Mouse (Mus musculus) midbrain, embryonic 10.5 days (tissue): ENCODE measurements around the gene Pde11a. TPM values are rescaled to one million over a fixed set of nuclear protein-coding genes. Genes with fewer than 3 reads are reported as not detected.

ENCODE experiments used
- DNase-seq: peaks from one replicate; pipeline ENCODE4 v3.0.0-alpha.2; 2017; ENCODE audit warnings: low spot score
- H3K27ac ChIP-seq: fragments of 300-500 bp; sonication (generic); replicated peaks from 2 replicates; pipeline ENCODE4 v1.5.1; 2016; ENCODE audit warnings: mild to moderate bottlenecking
- H3K27me3 ChIP-seq: fragments of 300-500 bp; sonication (generic); 2 replicates; pipeline ENCODE4 v1.6.1; 2016; ENCODE audit warnings: low read depth, mild to moderate bottlenecking; ENCODE audit not compliant: poor library complexity, severe bottlenecking
- H3K36me3 ChIP-seq: fragments of 300-500 bp; sonication (generic); 2 replicates; pipeline ENCODE4 v1.6.1; 2016; ENCODE audit warnings: mild to moderate bottlenecking, moderate library complexity
- H3K4me1 ChIP-seq: fragments of 300-500 bp; sonication (generic); 2 replicates; pipeline ENCODE4 v1.6.1; 2016
- H3K4me3 ChIP-seq: fragments of 300-500 bp; sonication (generic); 2 replicates; pipeline ENCODE4 v1.5.1; 2016; ENCODE audit warnings: mild to moderate bottlenecking, moderate library complexity
- H3K9me3 ChIP-seq: fragments of 300-500 bp; sonication (generic); replicated peaks from 2 replicates; pipeline ENCODE4 v1.6.1; 2016; ENCODE audit warnings: mild to moderate bottlenecking
- WGBS: fragments of 180-500 bp; shearing (Covaris S2); methylation state at CpG from one replicate; pipeline ENCODE4 v1.1.7; 2016; 5-methylcytosine and 5-hydroxymethylcytosine counted together
- polyA plus RNA-seq: library from polyadenylated mRNA; unstranded; fragments of >200 nt; fragmentation: Nextera tagmentation; extraction: Ambion mirVana; gene quantifications from 2 replicates; pipeline ENCODE4 v1.2.1, GENCODE M21; 2016

Pde11a gene
- polyA plus RNA-seq, 1 experiment from 2014 or later: 0.51 TPM

DNA sequence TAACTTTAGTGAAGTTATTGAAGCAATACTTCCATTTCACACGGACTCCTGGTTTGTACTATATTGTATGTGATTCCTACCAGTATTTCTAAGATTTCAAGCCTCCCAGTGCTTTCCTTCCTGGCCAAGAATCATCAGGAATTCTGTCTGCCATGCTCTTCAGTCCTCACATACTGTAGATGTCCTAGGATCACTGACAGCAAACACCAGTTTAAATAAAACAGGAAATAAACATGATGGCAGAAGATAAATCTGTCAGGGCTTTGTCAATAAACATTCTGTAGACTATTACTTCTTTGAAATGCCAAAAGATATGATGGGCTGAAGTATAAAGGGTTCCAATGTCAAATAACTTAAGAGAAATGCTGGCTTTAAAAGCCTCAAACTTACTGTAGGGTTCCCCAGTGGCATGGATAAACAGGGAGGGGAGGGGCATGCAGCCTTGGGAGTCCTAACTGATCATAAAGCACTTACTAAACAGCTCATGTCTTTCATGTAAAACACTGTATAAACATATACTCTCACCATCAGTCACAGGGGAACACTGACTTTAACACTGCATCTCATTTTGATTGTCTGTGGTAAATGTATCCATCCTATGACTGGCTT lies 285.6 kb downstream of the Pde11a start:
- no peak overlapping the region; the same call in 1 of the 2 replicates for H3K27ac ChIP-seq
- H3K27me3 ChIP-seq: peaks cover 11% of the 10 kb centered on the region; the same call in 1 of the 2 replicates

DNA sequence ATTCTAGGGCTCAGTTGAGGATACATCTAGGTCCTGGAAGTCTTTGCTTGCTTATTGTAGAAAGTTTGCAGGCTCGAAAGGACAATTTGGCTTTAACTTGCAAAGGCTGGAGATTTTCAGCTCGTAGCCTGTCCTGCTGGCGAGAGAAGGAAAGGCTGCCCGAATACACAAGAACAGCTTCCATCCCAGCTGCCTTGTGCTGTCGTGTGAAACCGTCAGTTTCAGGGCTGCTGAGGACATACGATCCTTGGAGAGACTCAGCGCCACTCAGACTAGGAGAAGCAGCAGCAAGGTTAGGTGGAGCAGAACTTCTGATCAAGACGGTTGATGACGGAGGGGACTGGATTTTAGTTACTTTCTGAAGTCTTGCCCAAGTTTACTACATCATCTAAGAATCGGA lies 287.2 kb downstream of the Pde11a start:
- H3K4me1 ChIP-seq: peaks cover 27% of the 10 kb centered on the region
- H3K36me3 ChIP-seq: no peaks in the 10 kb centered on the region
- H3K4me3 ChIP-seq: no peak overlapping the region
- no peak for DNase-seq
- no peaks in the 10 kb centered on the region for H3K9me3 ChIP-seq
- WGBS: 88% methylated on average over 11 of the region's 11 CpGs
- H3K27me3 ChIP-seq: no peaks in the 10 kb centered on the region; the same call in 1 of the 2 replicates
- H3K27ac ChIP-seq: no peak overlapping the region

More for the DNA sequence above, 285.6 kb downstream of the Pde11a start:
- no peak for DNase-seq
- H3K9me3 ChIP-seq: no peaks in the 10 kb centered on the region
- H3K4me3 ChIP-seq: no peak overlapping the region
- H3K36me3 ChIP-seq: no peaks in the 10 kb centered on the region
- WGBS: 85% methylated on average over 1 of the region's 1 CpGs
- peaks cover 37% of the 10 kb centered on the region for H3K4me1 ChIP-seq

DNA sequence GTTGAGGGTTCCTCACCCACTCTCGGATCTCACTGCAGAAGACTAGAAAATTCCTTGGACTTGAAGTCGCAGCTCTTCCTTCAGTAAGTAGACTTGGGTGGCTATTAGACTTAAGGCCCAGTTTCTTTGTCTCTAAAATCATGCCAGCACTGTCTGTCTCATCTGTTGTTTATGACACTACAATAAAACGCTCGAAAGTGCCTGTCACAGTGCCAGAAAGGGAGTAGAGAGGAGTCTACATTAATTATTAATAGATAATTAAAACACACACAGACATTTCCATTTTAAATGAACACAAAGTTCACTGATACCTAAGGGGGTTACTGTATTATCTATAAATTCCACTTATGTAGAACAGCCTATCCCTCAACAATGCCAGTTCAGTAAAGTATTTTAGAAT lies 287.7 kb downstream of the Pde11a start:
- no peak for DNase-seq
- Histone ChIP-seq H3K36me3 (no peaks in the 10 kb centered on the region), H3K4me3 (no peak overlapping the region), H3K27ac (no peak overlapping the region), H3K9me3 (no peaks in the 10 kb centered on the region), H3K4me1 (peaks cover 27% of the 10 kb centered on the region), H3K27me3 (no peaks in the 10 kb centered on the region; the same call in 1 of the 2 replicates)
- 92% methylated on average over 4 of the region's 4 CpGs for WGBS

DNA sequence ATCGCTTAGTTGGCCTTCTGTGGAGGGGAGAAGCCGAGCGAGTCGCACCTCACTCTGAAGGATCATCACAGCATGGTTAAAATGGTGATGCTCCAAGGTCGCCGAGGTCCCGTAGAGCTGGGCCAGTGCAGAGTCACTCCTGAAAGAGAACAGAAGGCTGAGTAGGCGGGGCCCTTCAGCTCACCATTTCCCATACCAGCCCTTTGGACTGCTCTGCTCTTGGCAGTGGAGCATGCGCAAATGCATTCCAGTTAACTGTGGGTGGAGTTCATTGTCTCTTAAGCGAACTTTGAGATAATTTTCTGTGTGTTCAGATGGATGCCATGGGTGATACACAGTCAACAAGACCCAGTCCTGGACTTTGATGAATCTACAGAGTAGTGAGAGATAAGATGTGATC lies 288.5 kb downstream of the Pde11a start:
- DNase-seq: no peak
- H3K9me3 ChIP-seq: no peaks in the 10 kb centered on the region
- peaks cover 21% of the 10 kb centered on the region for H3K4me1 ChIP-seq
- H3K27ac ChIP-seq: peak overlapping the region; percentile 60; the same call in 1 of the 2 replicates
- H3K4me3 ChIP-seq: no peak overlapping the region
- H3K36me3 ChIP-seq: no peaks in the 10 kb centered on the region
- 81% methylated on average over 10 of the region's 10 CpGs for WGBS
- no peaks in the 10 kb centered on the region; the same call in 1 of the 2 replicates for H3K27me3 ChIP-seq

DNA sequence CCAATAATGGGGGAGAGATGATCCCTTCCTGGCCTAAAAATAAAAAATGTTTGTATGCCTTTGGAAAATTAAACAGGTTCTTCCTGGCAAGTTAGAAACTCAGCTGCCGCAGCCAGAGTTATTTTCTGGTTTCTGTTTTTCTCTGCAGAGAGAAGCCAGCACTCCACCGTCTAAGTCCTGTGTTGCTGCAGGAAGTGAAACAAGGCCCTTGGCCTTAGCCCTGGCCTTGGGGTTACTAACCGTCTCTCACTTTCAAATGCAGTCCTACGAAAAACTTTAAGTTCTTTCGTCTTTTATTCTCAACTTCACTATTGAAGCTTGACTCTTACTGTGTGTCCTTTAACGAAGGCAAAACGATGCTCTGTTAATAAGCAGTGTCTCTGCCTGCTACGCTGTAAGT lies 289.0 kb downstream of the Pde11a start:
- H3K4me3 ChIP-seq: no peak overlapping the region
- no peaks in the 10 kb centered on the region for H3K9me3 ChIP-seq
- H3K4me1 ChIP-seq: peaks cover 19% of the 10 kb centered on the region
- H3K36me3 ChIP-seq: no peaks in the 10 kb centered on the region
- WGBS: 83% methylated on average over 8 of the region's 8 CpGs
- H3K27me3 ChIP-seq: no peaks in the 10 kb centered on the region
- H3K27ac ChIP-seq: peak overlapping the region; percentile 60; the same call in 1 of the 2 replicates
- DNase-seq: no peak

DNA sequence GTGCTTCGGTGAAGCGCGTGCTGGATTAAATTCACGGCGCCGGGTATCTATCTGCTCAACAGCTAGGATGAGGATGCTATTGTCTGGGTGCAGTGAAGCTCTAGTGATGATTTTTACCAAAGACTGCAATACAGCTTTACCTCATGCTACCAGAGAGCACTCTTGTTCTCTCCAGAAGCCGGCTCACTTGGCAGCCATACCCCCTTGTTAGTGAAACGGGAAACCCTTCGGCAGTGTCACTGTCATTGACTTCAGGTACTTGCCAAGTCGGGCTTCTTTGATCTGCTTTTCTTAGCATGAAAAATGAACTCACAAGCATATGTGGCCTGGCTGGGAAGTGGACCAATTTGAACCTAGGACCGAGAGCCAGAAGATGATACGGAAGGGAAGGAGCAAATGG lies 290.8 kb downstream of the Pde11a start:
- Histone ChIP-seq H3K4me1 (peaks cover 12% of the 10 kb centered on the region), H3K27me3 (no peaks in the 10 kb centered on the region), H3K36me3 (no peaks in the 10 kb centered on the region), H3K4me3 (no peak overlapping the region), H3K27ac (no peak overlapping the region), H3K9me3 (no peaks in the 10 kb centered on the region)
- DNase-seq: no peak
- WGBS: 91% methylated on average over 12 of the region's 12 CpGs

DNA sequence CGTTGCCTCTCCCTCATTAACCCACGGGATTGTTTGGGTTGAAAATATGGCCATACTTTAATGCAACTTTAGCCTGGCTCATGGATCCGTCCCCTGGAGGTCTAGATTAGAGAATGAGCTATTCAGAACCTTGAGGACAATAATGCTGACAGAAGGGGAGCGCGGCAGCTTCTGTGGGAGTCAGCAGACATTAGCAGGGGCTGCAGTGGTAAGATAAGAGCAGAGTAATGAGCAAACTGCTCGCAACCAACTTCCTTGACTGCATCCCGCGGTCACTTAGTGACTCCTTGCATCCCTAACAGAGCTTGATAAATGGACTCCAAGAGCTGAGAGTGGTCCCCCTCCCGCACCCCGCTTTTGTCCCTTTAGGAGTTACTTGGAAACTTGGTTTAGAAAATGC lies 296.4 kb downstream of the Pde11a start:
- no peaks in the 10 kb centered on the region for H3K4me1 ChIP-seq
- H3K27me3 ChIP-seq: no peaks in the 10 kb centered on the region
- 92% methylated on average over 10 of the region's 10 CpGs for WGBS
- no peak overlapping the region for H3K4me3 ChIP-seq
- no peaks in the 10 kb centered on the region for H3K36me3 ChIP-seq
- DNase-seq: no peak
- no peak overlapping the region for H3K27ac ChIP-seq
- H3K9me3 ChIP-seq: no peaks in the 10 kb centered on the region

DNA sequence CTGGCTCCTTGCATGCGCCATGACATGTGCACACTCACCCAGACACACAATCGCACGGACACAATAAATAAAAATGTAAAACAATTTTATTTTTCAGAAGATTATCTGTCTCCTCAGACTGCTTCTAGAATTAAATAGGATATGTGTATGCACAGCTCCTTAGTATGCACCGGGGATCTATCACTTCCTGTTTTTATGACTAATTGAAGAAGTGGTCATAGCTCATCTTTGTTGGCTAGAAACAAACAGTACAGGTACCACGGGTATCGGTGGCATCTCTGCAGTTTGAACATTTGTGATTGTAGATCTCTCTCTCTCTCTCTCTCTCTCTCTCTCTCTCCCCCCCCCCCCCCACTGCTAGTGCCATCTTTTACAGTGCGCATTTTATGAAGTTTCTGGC lies 298.5 kb downstream of the Pde11a start:
- no peaks in the 10 kb centered on the region for H3K27me3 ChIP-seq
- WGBS: 96% methylated on average over 7 of the region's 7 CpGs
- no peaks in the 10 kb centered on the region for H3K4me1 ChIP-seq
- no peak overlapping the region for H3K4me3 ChIP-seq
- no peak for DNase-seq
- no peaks in the 10 kb centered on the region for H3K36me3 ChIP-seq
- H3K27ac ChIP-seq: no peak overlapping the region
- H3K9me3 ChIP-seq: no peaks in the 10 kb centered on the region

DNA sequence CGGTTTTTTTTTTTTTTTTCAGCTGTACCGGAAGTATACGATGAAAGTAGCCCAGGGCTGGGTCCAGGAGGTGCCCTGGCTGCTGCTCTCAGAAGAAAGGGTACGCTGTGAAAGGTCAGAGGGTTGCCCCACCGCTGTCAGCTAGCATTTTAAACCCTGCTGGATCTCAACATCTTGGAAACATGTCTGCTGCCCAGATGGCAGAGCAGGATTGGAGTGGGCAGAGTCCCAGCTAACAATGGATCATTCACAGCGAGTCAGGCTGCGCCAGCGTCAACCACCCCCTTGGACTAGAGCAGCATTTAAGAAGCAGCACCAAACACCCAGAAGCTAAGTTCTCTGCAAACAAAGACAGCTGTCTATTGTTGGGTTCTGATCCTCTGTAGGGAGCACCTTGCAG lies 308.5 kb downstream of the Pde11a start:
- no peaks in the 10 kb centered on the region for H3K27me3 ChIP-seq

DNA sequence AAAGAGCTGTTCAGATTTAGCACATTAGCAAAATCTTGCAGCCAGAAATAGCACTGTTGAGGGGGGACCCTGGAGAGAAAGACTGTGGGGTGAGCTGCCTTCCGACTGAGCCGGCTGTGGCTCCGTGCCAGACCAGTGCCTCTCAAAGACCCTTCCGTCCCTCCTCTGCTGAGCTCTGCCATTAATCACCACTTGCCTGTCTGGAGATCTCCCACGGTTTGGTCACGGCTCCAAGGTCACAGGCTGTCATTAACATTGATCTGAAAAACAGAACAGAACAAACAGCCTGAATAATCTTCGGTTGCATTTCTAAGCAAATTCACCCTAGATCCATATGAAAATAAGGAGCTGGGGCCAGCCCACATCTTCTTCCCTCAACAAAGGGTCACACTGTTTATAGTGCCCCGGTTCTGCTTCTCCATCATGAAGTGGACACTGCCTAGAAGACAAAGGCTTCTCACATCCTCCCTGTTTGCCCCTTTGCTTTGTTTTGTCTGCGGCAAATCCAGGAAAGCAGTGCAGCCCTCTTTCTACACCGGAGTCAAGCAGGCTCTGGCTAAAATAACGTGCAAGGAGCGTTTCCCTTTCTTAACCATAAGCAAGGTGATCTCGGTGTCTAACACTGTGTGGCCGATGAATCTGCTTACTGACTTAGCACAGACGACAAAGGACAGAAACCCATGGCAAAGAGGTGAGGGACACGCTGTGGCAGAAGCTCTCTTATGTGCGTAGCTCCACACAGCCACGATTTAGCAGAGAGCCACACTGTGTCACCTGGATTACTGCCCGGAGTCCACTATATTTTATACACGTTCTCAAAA lies 309.3 kb downstream of the Pde11a start:
- peak overlapping the region; percentile 32 for H3K4me3 ChIP-seq
- 35% methylated on average over 20 of the region's 20 CpGs for WGBS
- H3K27ac ChIP-seq: peak overlapping the region; percentile 91
- H3K4me1 ChIP-seq: peaks cover 24% of the 10 kb centered on the region
- DNase-seq: peak; percentile 64
- H3K36me3 ChIP-seq: no peaks in the 10 kb centered on the region
- no peaks in the 10 kb centered on the region for H3K27me3 ChIP-seq
- H3K9me3 ChIP-seq: no peaks in the 10 kb centered on the region

More for the DNA sequence above, 308.5 kb downstream of the Pde11a start:
- WGBS: 26% methylated on average over 8 of the region's 8 CpGs
- Histone ChIP-seq H3K9me3 (no peaks in the 10 kb centered on the region), H3K27ac (peak overlapping the region; percentile 91), H3K4me1 (peaks cover 24% of the 10 kb centered on the region), H3K36me3 (no peaks in the 10 kb centered on the region), H3K4me3 (peak overlapping the region; percentile 11; the same call in 1 of the 2 replicates)
- peak; percentile 51 for DNase-seq

DNA sequence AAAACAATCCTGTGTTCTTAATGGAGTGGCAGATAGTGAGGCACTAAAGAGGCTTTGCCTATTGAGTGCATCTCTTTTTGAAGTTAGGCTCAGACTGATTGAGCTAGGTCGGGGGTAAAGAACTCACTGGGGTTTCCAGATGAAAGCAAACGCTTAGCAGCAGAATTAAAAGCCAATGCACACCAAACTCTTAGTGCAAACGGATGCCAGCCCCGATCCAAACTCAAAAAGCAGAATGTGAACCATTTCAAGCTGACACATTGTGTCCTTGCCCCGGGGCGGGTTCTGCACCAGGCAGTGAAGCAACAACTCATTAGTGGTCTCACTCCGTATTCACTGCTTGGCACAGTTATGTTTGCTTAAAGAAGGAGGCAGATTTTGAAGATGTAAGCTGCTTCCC lies 321.7 kb downstream of the Pde11a start:
- Histone ChIP-seq H3K36me3 (no peaks in the 10 kb centered on the region), H3K27ac (peak overlapping the region; percentile 62), H3K4me1 (peaks cover 34% of the 10 kb centered on the region), H3K4me3 (no peak overlapping the region), H3K27me3 (no peaks in the 10 kb centered on the region; the same call in 1 of the 2 replicates), H3K9me3 (no peaks in the 10 kb centered on the region)
- WGBS: 5% methylated on average over 7 of the region's 7 CpGs
- DNase-seq: peak; percentile 54

DNA sequence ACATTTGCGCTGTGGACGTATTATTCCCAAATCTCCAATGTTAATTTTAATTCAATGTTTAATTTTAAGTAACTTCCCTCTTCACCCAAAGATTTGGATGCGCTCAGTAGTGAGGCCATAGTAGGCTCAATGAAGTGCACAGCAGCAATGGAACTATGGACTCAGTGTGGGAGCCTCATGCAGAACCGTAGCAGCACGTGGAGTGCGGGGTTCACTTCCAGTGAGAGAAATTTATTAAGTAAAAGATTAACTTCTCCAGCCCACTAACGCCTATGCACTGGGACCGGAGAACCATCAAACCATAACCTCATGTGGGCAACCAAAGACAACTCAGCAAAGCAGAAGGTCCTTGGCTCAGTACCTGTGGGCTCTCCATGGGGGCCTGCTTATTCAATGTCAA lies 322.4 kb downstream of the Pde11a start:
- no peaks in the 10 kb centered on the region for H3K36me3 ChIP-seq
- H3K27me3 ChIP-seq: no peaks in the 10 kb centered on the region; the same call in 1 of the 2 replicates
- peaks cover 35% of the 10 kb centered on the region for H3K4me1 ChIP-seq
- no peaks in the 10 kb centered on the region for H3K9me3 ChIP-seq
- H3K27ac ChIP-seq: 0 out of 2 replicates have a peak overlapping the region, but pooled peaks have one; percentile 6
- H3K4me3 ChIP-seq: no peak overlapping the region
- no peak for DNase-seq
- WGBS: 84% methylated on average over 8 of the region's 8 CpGs

DNA sequence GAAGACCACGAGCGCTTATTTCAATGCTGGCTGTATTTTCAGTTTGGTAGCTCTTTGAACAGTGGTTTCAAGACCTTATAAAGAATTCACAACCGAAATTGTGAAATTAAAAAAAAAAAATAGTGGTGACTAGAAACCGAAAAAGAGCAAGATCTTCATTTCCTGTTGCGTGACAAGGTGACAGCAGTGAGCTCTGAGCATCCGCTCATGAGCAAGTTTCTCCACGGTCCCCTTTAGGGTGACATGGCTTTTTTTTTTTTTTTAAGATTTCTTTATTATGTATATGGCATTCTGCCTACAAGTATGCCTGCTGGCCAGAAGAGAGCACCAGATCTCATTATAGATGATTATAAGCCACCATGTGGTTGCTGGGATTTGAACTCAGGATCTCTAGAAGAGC lies 323.1 kb downstream of the Pde11a start:
- no peak for DNase-seq
- Histone ChIP-seq H3K36me3 (no peaks in the 10 kb centered on the region), H3K4me1 (peaks cover 39% of the 10 kb centered on the region), H3K27ac (no peak overlapping the region), H3K27me3 (no peaks in the 10 kb centered on the region; the same call in 1 of the 2 replicates), H3K4me3 (no peak overlapping the region), H3K9me3 (no peaks in the 10 kb centered on the region)
- WGBS: 91% methylated on average over 7 of the region's 7 CpGs
